Mouse (Mus musculus) ovary, postnatal 10 days (tissue): Measurements from ENCODE around the gene Tox2.
A peak's percentile ranks its signal among the peaks of the same experiment; 100 is the strongest.

Experiments
- DNase-seq: peaks from one replicate; pipeline ENCODE4 v3.0.0; 2022; ENCODE audit warnings: low spot score

The Tox2 gene

DNA sequence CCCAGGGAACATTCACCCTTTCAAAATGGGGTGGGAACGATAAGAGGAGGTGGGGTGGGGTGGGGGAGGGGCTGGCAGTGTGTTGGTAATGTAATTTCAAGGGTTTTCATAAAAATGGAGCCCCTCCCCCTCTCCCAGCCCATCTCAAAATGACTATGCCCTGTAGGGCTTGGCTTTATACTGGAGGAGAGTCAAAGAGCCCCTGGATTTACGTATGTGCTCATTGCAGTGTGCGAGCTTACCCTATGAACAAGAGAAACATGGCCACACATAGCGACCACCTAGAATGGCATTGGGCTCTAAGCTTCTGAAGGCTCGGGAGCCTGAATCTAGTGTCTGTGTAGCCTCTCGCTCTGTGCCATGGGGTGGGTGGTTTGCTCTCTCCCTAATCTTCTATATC is 51.3 kb downstream of the Tox2 start:
- no peak for DNase-seq

DNA sequence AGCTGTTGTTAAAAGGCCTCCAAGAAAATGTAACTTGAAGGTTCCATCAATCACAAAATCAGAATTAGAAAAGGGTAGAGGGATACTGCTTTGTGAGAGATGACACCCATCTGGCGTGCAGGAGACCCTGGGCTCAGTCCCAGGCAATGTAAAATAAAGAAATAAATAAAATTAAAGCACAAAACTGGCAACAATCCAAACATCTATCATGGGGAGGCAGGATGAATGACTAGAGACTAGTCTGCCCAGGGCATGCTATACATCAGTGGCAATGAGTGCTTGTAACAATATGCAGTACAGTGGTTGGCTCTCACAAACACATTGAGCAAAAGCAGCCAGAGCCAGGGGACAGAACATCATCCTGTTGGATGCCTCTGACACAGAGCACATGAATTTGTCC is 53.8 kb downstream of the Tox2 start:
- no peak for DNase-seq

DNA sequence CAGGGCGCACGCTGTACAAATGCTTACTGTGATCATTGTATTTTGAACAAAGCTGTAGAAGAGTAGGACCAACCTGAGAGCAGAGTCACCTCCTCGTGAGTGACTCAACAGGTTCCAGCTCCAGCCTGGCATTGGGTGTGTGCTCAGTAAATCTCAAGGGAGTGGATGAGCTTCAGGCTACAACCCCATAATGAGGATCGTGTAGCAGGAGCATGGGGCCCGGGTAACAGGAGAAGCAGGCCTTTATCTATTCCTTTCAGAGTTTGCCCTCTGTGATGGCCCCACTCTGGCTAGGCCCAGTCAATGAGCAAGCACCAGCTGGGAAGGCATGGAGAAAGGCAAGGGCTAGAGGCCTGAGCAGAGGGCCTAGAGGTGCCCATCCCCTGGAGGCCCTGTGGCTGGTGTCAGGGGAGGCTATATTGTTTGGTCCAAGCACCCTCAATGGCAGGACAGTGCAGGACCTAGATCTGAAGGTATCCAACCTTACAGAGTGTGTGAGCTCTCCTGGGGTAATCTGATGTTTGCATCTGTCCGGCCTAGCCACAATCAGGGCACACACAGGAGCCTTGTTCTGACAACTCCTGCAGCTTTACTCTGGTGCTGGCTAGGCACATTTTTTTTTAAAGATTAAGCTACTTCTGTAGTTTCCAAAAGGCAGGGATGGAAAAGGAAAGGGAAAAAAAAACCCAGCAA is 58.6 kb downstream of the Tox2 start:
- no peak for DNase-seq

DNA sequence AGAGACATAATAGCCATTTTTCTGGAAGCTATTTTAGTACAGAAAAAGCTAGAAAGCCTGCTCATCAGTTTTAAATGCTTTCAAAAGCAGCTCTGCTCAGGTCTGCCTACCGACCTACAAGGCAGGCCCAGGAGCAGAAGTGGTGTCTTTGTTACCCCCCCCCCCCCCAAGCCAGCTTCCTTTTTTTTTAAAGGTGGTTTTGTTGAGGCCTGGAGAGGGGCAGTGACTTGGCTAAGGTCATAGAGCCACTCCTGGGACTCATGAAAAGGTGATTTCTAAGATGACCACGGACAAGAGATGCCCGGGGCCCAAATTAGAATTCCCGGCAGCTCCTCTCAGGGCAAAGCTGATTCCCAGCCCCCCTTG is 59.1 kb downstream of the Tox2 start:
- DNase-seq: no peak

- no peak for DNase-seq
These were observed 64.2 kb downstream of the Tox2 start for GRCm38 (mm10) chr2:163267097-163267496.

DNA sequence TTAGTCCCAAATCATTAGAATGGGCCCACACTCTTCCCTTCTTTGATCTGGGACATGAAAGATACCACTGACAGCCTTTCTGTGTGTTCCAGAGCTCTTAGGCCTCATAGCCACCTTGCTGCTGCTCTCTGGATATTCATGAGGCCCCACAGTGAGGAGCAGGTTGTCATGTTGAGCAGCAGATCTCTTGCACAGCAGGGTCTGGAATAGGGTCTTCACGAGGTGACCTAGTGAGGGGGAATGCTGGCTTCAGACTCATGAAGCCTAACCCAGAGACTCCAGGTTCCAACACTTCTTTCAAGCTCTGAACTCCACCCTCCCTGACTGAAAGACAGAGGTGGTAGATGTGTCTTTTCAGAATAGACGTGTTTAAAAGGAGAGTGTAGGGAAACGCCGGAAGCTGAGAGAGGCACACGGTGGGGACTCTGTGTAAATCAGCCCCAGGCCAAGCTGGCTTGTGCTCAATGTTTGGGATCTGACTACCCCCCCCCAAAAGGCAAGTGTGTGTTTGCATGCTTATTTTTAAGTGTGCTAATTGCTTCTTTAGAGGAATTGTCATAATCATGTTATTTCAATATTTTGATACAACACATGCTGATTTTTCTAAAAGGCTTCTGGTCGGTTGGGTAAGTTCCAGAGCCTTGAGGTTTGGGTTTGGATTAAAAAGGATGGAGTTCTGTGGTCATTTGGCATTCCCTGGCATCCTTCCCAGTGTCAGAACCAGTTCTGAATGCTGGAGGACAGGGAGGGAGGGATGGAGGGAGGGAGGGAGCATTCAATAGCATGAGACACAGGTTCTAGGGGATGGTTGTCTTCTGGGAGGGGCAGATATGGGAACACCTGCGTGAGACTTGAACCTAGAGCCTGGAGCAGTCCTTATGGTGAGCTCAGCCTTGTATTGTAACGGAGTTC is 68.9 kb downstream of the Tox2 start:
- DNase-seq: no peak

GRCm38 (mm10) chr2:163273815-163274214 is 70.9 kb downstream of the Tox2 start:
- no peak for DNase-seq

- no peak for DNase-seq
These were observed 73.1 kb downstream of the Tox2 start for GRCm38 (mm10) chr2:163275986-163276385.

DNA sequence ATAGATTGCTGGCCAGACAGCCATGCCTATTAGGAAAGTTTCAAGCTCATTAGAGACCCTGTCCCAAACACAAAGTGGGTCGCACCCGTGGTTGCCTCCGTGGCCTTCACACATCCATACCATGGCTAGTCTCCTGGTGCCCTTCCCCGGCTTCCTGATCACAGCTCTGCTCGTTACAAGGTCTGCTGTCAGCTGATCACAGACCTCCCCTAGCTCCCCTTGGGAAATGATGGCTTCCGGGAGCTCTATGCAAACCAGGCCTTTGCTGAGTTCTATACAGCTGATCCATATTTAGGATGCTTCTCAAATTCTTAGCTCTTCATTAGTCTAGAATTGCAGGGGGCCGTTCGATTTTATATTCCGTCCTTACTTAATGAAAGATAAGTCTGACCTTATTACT is 75.1 kb downstream of the Tox2 start:
- DNase-seq: no peak

- no peak for DNase-seq
These were observed 77.9 kb downstream of the Tox2 start for GRCm38 (mm10) chr2:163280636-163281322.

DNA sequence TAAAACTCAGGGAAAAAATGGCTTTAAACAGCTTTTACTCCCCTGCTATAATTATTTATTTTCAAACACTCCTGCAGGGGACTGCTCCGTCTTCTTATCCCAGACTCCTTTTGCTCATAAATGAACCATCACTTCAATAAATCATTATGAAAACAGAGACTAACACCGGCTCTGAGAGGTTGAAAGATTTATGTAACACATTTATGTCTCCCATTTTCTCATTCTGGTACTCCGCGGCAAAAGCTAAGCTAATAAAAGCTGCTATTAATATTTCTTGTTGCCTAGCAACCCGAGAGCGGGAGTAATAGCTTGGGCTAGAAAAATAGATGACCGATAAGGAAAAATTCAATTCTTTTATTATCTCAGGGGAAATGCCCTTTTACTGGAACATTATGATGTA is 81.9 kb downstream of the Tox2 start:
- no peak for DNase-seq

GRCm38 (mm10) chr2:163285335-163285734 is 82.4 kb downstream of the Tox2 start:
- DNase-seq: no peak

DNA sequence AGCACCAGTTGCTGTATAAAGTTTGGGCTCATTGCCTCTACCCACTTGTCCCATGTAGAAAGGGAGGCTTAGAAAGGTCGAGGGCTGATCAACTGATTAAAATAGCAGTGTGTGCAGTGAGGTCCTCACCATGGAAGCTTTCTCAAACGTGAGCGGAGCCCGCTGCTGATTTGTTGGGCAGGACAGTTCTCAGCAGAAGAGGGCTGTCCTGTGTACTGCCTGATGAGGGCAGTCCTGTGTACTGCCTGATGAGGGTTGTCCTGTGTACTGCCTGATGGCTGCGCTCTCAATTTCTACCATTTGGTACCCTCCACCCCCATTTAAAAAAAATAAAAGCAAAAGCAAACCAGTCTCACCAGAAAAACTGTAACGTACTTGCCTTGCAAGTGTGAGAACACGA is 82.8 kb downstream of the Tox2 start:
- no peak for DNase-seq

DNA sequence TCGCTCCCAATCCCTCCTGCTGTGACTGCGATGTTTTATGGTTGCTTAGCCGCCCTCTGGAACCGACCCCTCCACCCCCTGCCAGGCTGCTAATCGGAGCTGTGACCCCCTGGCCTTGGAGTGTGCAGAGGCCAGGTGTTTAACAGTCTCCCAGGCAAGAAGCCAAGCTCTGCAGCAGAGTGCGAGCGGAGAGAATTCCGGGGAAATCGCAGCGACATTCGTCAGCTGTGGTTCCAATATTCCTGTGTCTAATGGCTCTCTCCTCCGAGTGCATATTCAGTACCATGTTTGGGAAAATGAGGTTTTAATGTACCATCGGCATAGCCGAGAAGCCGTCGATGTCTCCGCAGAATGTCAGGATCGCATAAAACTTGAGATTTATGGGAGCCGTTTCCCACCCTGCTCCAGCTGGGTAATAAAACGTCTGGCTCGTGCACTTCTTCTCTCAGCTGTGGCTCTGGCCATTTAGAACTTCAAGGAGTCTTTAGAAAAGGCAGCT is 86.0 kb downstream of the Tox2 start:
- peak; percentile 22 for DNase-seq

- DNase-seq: no peak
These were observed 94.2 kb downstream of the Tox2 start for GRCm38 (mm10) chr2:163296999-163297630.

DNA sequence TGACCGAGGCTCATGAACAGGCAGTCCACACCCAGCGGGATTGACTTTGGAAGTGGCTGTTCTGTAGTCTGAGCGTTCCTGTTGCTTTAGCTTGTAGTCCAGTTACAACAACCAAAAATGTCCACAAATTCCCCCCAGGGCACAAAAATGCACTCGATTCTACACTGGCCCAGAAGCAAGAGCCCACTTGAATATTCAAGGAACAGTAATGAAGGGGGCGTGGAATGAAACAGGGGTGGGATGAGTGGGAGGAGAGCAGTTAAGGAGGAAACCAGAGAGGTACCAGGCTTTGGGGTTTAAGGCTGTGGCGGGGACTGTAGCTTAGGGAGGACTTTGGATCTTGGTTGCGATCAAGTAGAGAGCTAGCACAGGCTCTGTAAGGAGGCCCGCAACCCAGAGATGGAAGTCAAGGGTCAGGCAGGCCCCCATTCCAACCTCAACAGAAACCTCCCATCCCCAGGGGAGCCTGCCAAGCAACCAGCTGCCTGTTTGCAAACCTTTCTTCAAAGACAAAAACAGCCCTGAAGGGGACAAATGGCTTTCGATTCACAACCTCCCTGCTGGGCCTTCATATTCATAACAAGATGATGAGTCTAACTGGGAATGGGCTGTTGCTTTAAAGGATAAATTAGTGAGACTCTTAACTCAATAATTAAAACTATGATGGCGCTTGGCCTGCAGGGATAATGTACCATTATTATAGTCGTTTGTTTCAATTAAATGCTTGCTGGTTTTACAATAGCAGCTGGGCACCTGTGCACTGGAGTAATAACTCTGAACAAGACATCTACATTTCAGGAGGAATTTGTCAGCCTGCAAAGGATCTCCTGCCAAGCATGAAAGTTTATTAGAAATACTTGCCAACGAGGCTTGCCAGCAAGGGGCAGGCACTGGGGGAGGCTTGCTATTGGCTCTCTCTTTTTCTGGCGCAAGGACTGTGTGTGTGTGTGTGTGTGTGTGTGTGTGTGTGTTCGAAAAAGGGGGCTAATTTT is 97.4 kb downstream of the Tox2 start:
- no peak for DNase-seq

DNA sequence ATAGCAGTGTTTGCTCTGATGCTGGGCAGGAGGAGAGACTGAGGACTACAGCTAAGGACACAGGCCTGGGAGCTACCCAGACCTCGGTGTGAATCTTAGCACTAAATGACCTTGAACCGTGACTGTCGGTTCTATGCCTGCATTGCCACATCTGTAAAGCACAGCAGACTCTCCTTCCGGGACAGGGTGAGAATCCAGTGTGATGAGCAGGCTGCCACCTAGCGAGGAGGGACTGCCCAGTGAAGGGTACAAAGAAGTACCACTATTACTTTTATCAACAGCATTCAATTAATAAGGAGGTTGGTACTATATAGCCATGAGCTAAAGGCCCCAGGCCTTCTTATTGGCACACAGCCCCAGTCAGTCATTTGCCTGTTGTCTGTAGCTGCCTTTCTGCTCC is 98.7 kb downstream of the Tox2 start:
- DNase-seq: no peak

DNA sequence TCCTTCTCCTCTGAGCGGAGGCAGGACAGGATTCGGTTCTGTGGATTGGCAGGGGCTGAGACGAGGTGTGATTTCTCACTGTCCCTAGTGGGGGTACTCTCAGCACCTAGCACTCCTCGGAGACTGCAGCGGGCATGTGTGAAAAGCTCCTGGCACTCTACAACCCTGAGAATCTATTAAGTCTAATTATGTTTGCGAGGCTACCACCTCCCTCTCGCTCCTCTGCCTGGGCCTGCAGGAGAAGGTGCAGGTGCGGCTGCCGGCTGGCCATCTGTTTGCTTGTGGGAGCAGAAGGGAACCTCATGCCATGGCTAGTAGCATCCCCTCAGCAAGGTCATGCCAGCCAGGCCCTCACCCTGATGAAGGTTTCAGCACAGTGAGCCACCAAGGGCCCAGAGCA is 100.1 kb downstream of the Tox2 start:
- DNase-seq: no peak

GRCm38 (mm10) chr2:163309376-163309775 is 106.5 kb downstream of the Tox2 start:
- DNase-seq: no peak

- no peak for DNase-seq
These were observed 107.3 kb downstream of the Tox2 start for GRCm38 (mm10) chr2:163310163-163310688.

DNA sequence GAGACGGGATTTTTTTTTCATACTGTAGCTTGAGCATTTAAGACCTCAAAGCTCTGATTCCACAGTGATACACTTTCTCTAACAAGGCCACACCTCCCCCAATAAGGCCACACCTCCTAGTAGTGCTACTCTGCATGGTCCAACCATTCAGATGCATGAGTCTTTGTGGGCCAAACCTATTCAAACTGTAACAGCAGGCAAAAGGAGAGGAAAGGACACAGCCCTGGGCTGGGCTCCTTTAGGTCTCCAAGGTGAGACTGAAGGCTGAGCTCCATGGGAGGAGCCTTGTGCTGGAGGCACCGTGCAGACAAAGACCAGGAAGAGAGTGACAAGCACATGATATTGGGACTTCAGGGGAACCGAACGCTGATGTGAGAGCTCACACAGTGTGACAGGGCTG is 114.4 kb downstream of the Tox2 start:
- DNase-seq: no peak
